Mouse (Mus musculus) midbrain, postnatal 0 days (tissue): ENCODE measurements around the gene Agtr1b. TPM values are rescaled to one million over a fixed set of nuclear protein-coding genes. Genes with fewer than 3 reads are reported as not detected.

Source experiments
- ATAC-seq: fragments of 200-750 bp; cut with Nextera tagmentation; 2 replicates; pipeline ENCODE4 v1.8.0; 2017; ENCODE audit warnings: moderate number of reproducible peaks, mild to moderate bottlenecking, moderate TSS enrichment, moderate library complexity; ENCODE audit not compliant: low FRiP score
- DNase-seq: peaks from one replicate; pipeline ENCODE4 v3.0.0-alpha.2; 2015; ENCODE audit warnings: low spot score
- H3K27ac ChIP-seq: fragments of 300-500 bp; sonication (generic); 2 replicates; pipeline ENCODE4 v1.5.1; 2014; ENCODE audit warnings: low read depth, mild to moderate bottlenecking, low read length, mixed read lengths
- H3K27me3 ChIP-seq: fragments of 300-500 bp; sonication (generic); 2 replicates; pipeline ENCODE4 v1.6.1; 2014; ENCODE audit warnings: low read length, control low read depth, mixed read lengths; ENCODE audit not compliant: insufficient read depth
- H3K36me3 ChIP-seq: fragments of 300-500 bp; sonication (generic); 2 replicates; pipeline ENCODE4 v1.6.1; 2014; ENCODE audit warnings: low read length, control low read depth, mixed read lengths; ENCODE audit not compliant: insufficient read depth
- H3K4me1 ChIP-seq: fragments of 300-500 bp; sonication (generic); 2 replicates; pipeline ENCODE4 v1.6.1; 2014; ENCODE audit warnings: mild to moderate bottlenecking, control low read depth, antibody characterized with exemption, low read length, mixed read lengths; ENCODE audit not compliant: insufficient read depth
- H3K4me2 ChIP-seq: fragments of 300-500 bp; sonication (generic); 2 replicates; pipeline ENCODE4 v1.6.1; 2014; ENCODE audit warnings: low read depth, mild to moderate bottlenecking, low read length, mixed read lengths; ENCODE audit not compliant: poor library complexity, severe bottlenecking
- H3K4me3 ChIP-seq: fragments of 300-500 bp; sonication (generic); 2 replicates; pipeline ENCODE4 v1.5.1; 2014; ENCODE audit warnings: low read depth, mild to moderate bottlenecking, low read length, moderate library complexity
- H3K9ac ChIP-seq: fragments of 300-500 bp; sonication (generic); replicated peaks from 2 replicates; pipeline ENCODE4 v1.6.1; 2014; ENCODE audit warnings: mild to moderate bottlenecking, low read length, moderate library complexity, mixed read lengths; ENCODE audit not compliant: poor library complexity, severe bottlenecking
- H3K9me3 ChIP-seq: fragments of 300-500 bp; sonication (generic); 2 replicates; pipeline ENCODE4 v1.6.1; 2016; ENCODE audit warnings: low read length, control low read depth
- CTCF ChIP-seq: IDR thresholded peaks from 2 replicates; pipeline ENCODE4 v1.5.1; 2016; ENCODE audit warnings: antibody characterized with exemption, mild to moderate bottlenecking
- WGBS: fragments of 180-500 bp; shearing (Covaris S2); extraction: QIAGEN DNeasy Blood & Tissue Kit; methylation state at CpG from one replicate; pipeline ENCODE4 v1.1.7; 2014; 5-methylcytosine and 5-hydroxymethylcytosine counted together
- polyA plus RNA-seq: library from polyadenylated mRNA; unstranded; fragments of >200 nt; fragmentation: Nextera tagmentation; extraction: Ambion mirVana; gene quantifications from 2 replicates; pipeline ENCODE4 v1.2.1, GENCODE M21; 2015
- total RNA-seq: library from RNA; depleted of rRNA; stranded (reverse); fragments of >200 nt; gene quantifications from 2 replicates; pipeline ENCODE4 v1.2.3, GENCODE M21; 2014; rRNA removed

Gene Agtr1b
- total RNA-seq (0.11 TPM in 1 of 2 replicates, not detected in the other), polyA plus RNA-seq (0.16 and 0.37 TPM in 2 replicates)

DNA sequence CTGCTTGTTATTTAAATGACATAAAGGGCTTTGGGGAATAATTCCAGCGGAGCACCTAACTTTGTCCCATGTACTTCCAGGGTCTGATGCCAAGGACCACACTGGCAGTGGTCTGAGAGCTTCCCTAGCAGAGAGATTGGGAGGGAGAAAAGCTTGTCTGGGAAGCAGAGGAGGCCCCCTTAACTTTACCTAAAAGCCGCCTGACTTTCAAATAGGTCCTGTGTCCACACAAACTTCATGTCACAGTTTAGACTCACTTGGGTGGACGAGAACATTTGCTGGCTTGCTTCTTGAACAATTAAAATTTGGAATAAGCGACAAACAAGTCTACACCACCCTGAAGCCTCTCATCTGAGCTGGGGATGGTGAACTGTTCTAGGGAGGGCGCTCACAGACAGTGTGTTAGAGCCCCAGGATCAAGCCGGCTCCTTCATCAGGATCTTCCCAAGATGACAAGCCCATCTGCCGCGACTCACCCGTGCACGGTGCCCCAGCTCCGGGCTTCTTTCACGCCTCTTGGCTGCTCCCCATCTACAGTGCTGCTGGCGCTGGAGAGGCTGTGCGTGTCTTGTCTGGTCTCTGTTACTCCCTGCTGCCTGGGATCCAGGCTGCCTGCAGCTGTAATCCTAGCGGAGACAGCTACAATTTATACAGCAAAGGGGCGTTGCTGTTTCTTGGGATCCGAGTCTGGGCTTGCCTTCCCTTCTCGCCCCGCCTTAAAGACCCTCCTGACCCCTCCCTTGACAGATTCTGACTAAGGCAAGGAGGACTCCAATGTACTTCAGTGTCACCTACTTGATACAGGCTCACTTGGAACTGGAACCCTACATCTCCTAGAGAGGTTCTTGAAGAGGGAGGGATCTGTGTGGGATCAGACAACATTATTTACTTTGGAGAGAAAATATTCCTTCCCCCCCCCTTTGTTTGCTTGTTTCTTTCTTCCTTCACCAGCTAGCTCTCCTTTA is at the start of gene Agtr1b:
Gene Agtr1b (minus strand): TSS at position 620 of the 965 bp plus-strand sequence.
- no peak for TF ChIP-seq CTCF
- Histone ChIP-seq H3K36me3 (no peaks in the 10 kb centered on the region), H3K4me1 (no peaks in the 10 kb centered on the region), H3K9me3 (no peaks in the 10 kb centered on the region), H3K27ac (no peak within 1 kb of the TSS), H3K4me2 (peak within 1 kb of the TSS; percentile 43), H3K9ac (no peak within 1 kb of the TSS; the same call in 1 of the 2 replicates), H3K4me3 (peak within 1 kb of the TSS; percentile 26), H3K27me3 (no peaks in the 10 kb centered on the region)
- peak; percentile 35 for DNase-seq
- 9% methylated on average over 19 of the region's 19 CpGs for WGBS
- peak; percentile 71; the same call in 1 of the 2 replicates for ATAC-seq

DNA sequence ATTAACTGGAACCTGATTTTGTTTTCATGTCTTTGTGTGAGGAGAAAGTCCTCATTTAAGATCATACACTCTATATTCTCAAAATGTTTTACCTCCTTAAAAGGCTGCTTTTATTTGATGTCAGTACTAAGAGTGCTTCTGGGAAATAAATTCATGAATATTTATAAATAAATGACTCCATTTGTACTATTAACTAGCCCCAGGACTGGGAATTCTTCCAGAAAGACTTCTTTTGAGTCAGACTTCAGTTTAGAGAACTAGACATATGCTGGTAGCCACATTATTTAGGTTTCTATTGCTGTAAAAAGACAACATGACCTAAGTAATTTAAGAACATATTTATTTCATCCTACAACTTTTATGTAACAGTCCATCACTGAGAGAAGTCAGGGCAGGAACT is 13.4 kb downstream of the Agtr1b start:
- H3K27ac ChIP-seq, result no peak overlapping the region
- DNase-seq, result peak; percentile 13
- no peak overlapping the region for H3K4me3 ChIP-seq
- no peaks in the 10 kb centered on the region for H3K27me3 ChIP-seq
- H3K9ac ChIP-seq, result no peak overlapping the region
- H3K9me3 ChIP-seq, result no peaks in the 10 kb centered on the region
- ATAC-seq, result no peak
- H3K4me1 ChIP-seq, result no peaks in the 10 kb centered on the region
- no peaks in the 10 kb centered on the region for H3K36me3 ChIP-seq
- H3K4me2 ChIP-seq, result no peak overlapping the region
- no peak for TF ChIP-seq CTCF

DNA sequence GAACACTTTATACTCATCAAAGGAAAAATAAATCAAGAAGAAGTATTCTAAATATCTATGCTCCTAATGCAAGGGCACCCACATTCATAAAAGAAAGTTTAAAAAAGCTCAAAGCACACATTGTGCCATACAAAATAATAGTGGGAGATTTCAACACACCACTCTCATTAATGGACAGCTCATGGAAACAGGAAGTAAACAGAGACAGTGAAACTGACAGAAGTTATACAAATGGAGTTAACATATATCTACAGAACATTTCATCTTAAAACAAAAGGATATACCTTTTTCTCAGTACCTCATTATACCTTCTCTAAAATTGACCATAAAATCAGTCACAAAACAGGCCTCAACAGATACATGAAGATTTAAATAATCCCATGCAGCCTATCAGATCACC is 18.8 kb downstream of the Agtr1b start:
- H3K36me3 ChIP-seq, result no peaks in the 10 kb centered on the region
- H3K4me1 ChIP-seq, result no peaks in the 10 kb centered on the region
- H3K9me3 ChIP-seq, result no peaks in the 10 kb centered on the region
- H3K9ac ChIP-seq, result no peak overlapping the region
- no peak for TF ChIP-seq CTCF
- H3K4me2 ChIP-seq, result no peak overlapping the region
- no peak overlapping the region for H3K27ac ChIP-seq
- H3K27me3 ChIP-seq, result no peaks in the 10 kb centered on the region
- no peak overlapping the region for H3K4me3 ChIP-seq
- ATAC-seq (no peak), DNase-seq (no peak)

DNA sequence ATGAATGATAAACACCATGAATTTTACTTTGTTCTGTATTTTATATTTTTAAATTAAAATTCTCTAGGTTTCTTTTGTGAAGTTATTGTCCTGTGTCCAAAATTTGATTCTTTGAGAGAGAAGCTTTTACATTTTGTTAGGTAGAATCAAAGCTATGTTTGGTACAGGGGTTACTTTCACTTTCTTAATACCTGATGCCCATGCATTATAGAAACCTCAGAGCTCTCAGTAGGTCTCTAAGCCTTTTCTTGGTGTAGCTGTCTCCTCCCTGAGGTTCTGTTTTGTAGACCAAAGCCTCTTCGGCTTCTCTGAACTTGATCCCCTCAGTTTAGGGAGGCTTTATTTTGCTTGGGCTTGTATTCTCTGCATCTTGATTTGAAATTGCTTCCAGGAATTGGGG is 26.6 kb downstream of the Agtr1b start:
- no peaks in the 10 kb centered on the region for H3K36me3 ChIP-seq
- no peak for ATAC-seq
- no peaks in the 10 kb centered on the region for H3K9me3 ChIP-seq
- no peak overlapping the region for H3K4me2 ChIP-seq
- no peak overlapping the region for H3K9ac ChIP-seq
- no peak overlapping the region for H3K27ac ChIP-seq
- H3K4me3 ChIP-seq, result no peak overlapping the region
- DNase-seq, result no peak
- 92% methylated on average over 1 of the region's 1 CpGs for WGBS
- no peaks in the 10 kb centered on the region for H3K4me1 ChIP-seq
- no peaks in the 10 kb centered on the region for H3K27me3 ChIP-seq
- TF ChIP-seq CTCF, result no peak

DNA sequence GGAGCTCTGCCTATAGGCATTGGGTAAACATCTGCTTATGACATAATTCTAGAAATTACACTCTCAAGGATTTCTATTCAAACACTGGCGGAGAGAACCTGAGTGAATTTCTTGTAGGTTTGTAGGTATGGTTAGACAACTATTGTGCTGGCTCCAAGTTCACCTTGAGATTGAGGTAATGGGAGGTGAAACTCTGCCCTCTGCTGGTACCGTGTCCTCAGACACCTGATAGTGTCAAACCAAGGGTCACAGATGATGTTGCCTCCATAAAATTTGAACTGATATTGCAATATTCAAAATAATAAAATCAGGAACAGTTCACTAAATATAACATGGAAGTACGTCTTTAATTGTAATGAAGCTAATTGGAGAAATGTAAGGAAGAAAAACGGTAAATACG is 32.3 kb downstream of the Agtr1b start:
- H3K36me3 ChIP-seq, result no peaks in the 10 kb centered on the region
- ATAC-seq (no peak), DNase-seq (no peak)
- H3K9me3 ChIP-seq, result no peaks in the 10 kb centered on the region
- H3K4me2 ChIP-seq, result no peak overlapping the region
- H3K4me3 ChIP-seq, result no peak overlapping the region
- TF ChIP-seq CTCF, result peak; percentile 10; the same call in 1 of the 2 replicates
- H3K4me1 ChIP-seq, result no peaks in the 10 kb centered on the region
- H3K27ac ChIP-seq, result no peak overlapping the region
- no peak overlapping the region for H3K9ac ChIP-seq
- 65% methylated on average over 5 of the region's 5 CpGs for WGBS
- H3K27me3 ChIP-seq, result no peaks in the 10 kb centered on the region

DNA sequence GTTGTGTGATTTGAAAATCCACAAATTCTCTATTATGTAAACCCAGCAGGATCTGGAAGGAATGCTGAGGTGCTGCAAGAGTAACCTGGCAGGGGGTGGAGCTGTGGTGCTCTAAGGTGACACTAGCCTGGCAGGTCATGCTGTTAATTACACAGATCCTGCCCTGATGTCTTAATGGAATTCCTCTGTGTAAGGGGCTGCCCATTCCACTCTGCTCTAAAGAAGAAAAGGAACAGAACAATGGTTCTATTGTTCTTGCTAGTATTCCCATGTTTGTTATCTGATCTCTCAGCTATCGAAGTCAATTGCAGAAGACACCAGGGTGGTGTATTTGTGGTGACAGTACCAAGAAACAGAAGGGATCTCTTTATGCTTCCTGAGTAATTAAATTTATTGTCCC is 49.7 kb downstream of the Agtr1b start:
- H3K27ac ChIP-seq, result no peak overlapping the region
- H3K27me3 ChIP-seq, result no peaks in the 10 kb centered on the region
- no peak for ATAC-seq
- H3K9me3 ChIP-seq, result no peaks in the 10 kb centered on the region
- 10% methylated on average over 1 of the region's 1 CpGs for whole genome bisulfite sequencing
- no peak overlapping the region for H3K4me3 ChIP-seq
- H3K9ac ChIP-seq, result no peak overlapping the region
- TF ChIP-seq CTCF, result no peak
- no peak for DNase-seq
- H3K36me3 ChIP-seq, result no peaks in the 10 kb centered on the region
- no peak overlapping the region for H3K4me2 ChIP-seq
- no peaks in the 10 kb centered on the region for H3K4me1 ChIP-seq
